Mouse (Mus musculus) heart, postnatal 0 days (tissue): ENCODE data around the gene Fez2. TPM values are rescaled to one million over a fixed set of nuclear protein-coding genes. Genes with fewer than 3 reads are reported as not detected.

Experiments used
- ATAC-seq: fragments of 200-750 bp; cut with Nextera tagmentation; 2 replicates; pipeline ENCODE4 v1.8.0; 2017; ENCODE audit warnings: low read depth, moderate number of reproducible peaks, moderate library complexity; ENCODE audit not compliant: insufficient read depth
- DNase-seq: peaks from one replicate; pipeline ENCODE4 v3.0.0-alpha.2; 2016; ENCODE audit warnings: low spot score
- H3K27ac ChIP-seq: fragments of 300-500 bp; sonication (generic); 2 replicates; pipeline ENCODE4 v1.5.1; 2014; ENCODE audit warnings: low read depth, mild to moderate bottlenecking
- H3K27me3 ChIP-seq: fragments of 300-500 bp; sonication (generic); 2 replicates; pipeline ENCODE4 v1.6.1; 2014; ENCODE audit warnings: low read length, mixed read lengths; ENCODE audit not compliant: control insufficient read depth, insufficient read depth
- H3K36me3 ChIP-seq: fragments of 300-500 bp; sonication (generic); replicated peaks from 2 replicates; pipeline ENCODE4 v1.6.1; 2014; ENCODE audit warnings: low read length, mixed read lengths; ENCODE audit not compliant: control insufficient read depth, insufficient read depth
- H3K4me1 ChIP-seq: fragments of 300-500 bp; sonication (generic); 2 replicates; pipeline ENCODE4 v1.6.1; 2014; ENCODE audit warnings: antibody characterized with exemption; ENCODE audit not compliant: control insufficient read depth, insufficient read depth
- H3K4me2 ChIP-seq: fragments of 300-500 bp; sonication (generic); 2 replicates; pipeline ENCODE4 v1.6.1; 2014; ENCODE audit warnings: low read depth, mild to moderate bottlenecking, low read length, moderate library complexity
- H3K4me3 ChIP-seq: fragments of 300-500 bp; sonication (generic); 2 replicates; pipeline ENCODE4 v1.5.1; 2014; ENCODE audit warnings: low read depth, low read length
- H3K9ac ChIP-seq: fragments of 300-500 bp; sonication (generic); replicated peaks from 2 replicates; pipeline ENCODE4 v1.6.1; 2014; ENCODE audit warnings: low read depth, low read length, mixed read lengths
- H3K9me3 ChIP-seq: fragments of 300-500 bp; sonication (generic); replicated peaks from 2 replicates; pipeline ENCODE4 v1.6.1; 2016; ENCODE audit warnings: low read length; ENCODE audit not compliant: control insufficient read depth
- CTCF ChIP-seq: IDR thresholded peaks from 2 replicates; pipeline ENCODE4 v1.5.1; 2016; ENCODE audit warnings: antibody characterized with exemption, control low read depth, low read depth
- EP300 ChIP-seq: IDR thresholded peaks from 2 replicates; pipeline ENCODE4 v1.6.1; 2016; ENCODE audit warnings: antibody characterized with exemption, low read depth
- WGBS: fragments of 180-500 bp; shearing (Covaris S2); extraction: QIAGEN DNeasy Blood & Tissue Kit; methylation state at CpG from one replicate; pipeline ENCODE4 v1.1.7; 2014; 5-methylcytosine and 5-hydroxymethylcytosine counted together
- polyA plus RNA-seq: library from polyadenylated mRNA; unstranded; fragments of >200 nt; fragmentation: Nextera tagmentation; extraction: Ambion mirVana; gene quantifications from 2 replicates; pipeline ENCODE4 v1.2.1, GENCODE M21; 2015
- total RNA-seq: library from RNA; depleted of rRNA; stranded (reverse); fragments of >200 nt; gene quantifications from 2 replicates; pipeline ENCODE4 v1.2.3, GENCODE M21; 2014; ENCODE audit warnings: low replicate concordance

Fez2 gene
- total and polyA plus RNA-seq, 2 experiments from 2014 or later = 65.6 to 72.3 TPM

DNA sequence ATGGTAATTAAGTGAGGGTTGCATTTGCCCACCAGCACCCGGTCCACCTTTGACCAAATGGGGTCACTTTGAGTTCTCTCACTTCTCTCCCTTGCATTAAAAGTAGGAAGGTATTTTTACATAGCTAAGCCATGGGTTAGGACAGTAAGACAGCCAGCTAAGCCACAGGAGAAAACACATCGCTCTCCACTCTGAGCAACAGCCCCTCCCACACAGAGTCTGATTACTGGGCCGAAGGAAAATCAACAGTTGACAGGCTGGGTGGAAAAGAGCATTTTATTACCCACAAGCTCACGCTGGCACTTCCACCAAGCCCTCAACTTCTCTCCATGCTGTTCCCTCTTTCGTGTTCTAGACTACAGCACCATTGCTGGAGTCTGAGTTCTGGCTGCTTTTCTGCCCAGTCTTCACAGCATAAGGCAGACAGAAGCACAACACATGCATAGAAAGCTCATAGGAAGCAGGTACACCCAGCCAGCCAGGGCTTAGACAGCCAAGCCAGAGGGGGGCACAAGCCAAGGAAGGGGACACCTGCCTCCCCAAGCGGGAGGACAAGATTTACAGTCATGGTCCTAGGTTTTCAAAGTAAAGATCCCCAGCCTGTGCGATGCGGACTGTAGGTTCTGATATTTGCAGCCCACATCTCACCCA is 38.7 kb downstream of the Fez2 start:
- Histone ChIP-seq H3K4me1 (no peaks in the 10 kb centered on the region), H3K36me3 (peaks cover 48% of the 10 kb centered on the region)

DNA sequence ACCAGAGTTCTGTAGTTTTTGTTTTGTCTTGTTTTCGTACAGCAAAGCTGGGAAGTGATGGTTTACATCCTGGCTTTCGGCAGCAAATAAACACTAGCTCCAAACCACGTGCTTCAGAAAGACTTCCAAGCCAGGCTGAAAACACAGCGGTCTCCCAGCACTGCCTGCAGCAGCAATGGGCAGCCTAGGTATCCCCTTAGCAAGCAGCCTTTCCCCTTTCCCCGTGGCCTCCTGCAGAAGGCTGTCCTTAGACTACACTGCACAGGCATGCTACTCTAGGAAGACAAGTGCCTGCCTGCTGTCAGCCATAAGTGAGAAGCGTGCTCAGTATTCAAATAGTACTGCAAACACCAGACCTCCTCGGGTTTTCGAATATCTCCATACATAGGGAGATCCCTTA is 41.4 kb downstream of the Fez2 start:
- Histone ChIP-seq H3K27ac (no peak overlapping the region), H3K36me3 (peaks cover 39% of the 10 kb centered on the region), H3K4me2 (no peak overlapping the region), H3K9me3 (no peaks in the 10 kb centered on the region), H3K27me3 (no peaks in the 10 kb centered on the region), H3K4me1 (no peaks in the 10 kb centered on the region), H3K4me3 (no peak overlapping the region), H3K9ac (no peak overlapping the region)
- DNase-seq = no peak
- 49% methylated on average over 8 of the region's 8 CpGs for WGBS
- peak; percentile 44; the same call in 1 of the 2 replicates for ATAC-seq
- TF ChIP-seq CTCF (no peak), EP300 (no peak)

More for the DNA sequence above, 38.7 kb downstream of the Fez2 start:
- no peaks in the 10 kb centered on the region for H3K27me3 ChIP-seq
- no peaks in the 10 kb centered on the region for H3K9me3 ChIP-seq
- no peak for ATAC-seq
- H3K27ac ChIP-seq = no peak overlapping the region
- TF ChIP-seq CTCF = no peak
- no peak for TF ChIP-seq EP300
- DNase-seq = no peak
- H3K9ac ChIP-seq = no peak overlapping the region
- no peak overlapping the region for H3K4me2 ChIP-seq
- no peak overlapping the region for H3K4me3 ChIP-seq
- 82% methylated on average over 8 of the region's 8 CpGs for WGBS

DNA sequence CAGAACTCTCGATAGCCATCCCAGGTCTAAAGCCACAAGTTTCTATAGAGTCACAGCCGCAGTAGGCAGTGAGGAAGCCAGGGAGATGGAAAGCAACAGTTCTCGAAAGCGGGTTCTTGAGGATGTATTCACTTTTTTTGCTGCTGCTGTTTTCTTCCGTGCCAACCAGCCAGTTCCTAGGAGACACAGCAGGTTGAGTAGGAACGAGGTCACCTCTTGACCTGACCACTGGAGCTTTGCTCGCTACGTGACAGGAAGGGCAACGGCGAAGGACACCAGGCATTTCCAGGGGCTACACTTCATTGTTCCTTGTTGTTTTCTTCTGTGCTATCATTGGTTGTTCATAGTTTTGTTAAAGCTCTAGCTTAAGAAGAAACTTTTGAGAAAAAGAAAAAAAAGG is 43.2 kb downstream of the Fez2 start:
- no peak for ATAC-seq
- Histone ChIP-seq H3K4me3 (no peak overlapping the region), H3K4me2 (no peak overlapping the region), H3K9me3 (no peaks in the 10 kb centered on the region), H3K9ac (no peak overlapping the region), H3K4me1 (no peaks in the 10 kb centered on the region), H3K27me3 (no peaks in the 10 kb centered on the region), H3K27ac (no peak overlapping the region), H3K36me3 (peaks cover 35% of the 10 kb centered on the region)
- no peak for DNase-seq
- TF ChIP-seq EP300 (no peak), CTCF (no peak)
- 55% methylated on average over 10 of the region's 10 CpGs for WGBS

DNA sequence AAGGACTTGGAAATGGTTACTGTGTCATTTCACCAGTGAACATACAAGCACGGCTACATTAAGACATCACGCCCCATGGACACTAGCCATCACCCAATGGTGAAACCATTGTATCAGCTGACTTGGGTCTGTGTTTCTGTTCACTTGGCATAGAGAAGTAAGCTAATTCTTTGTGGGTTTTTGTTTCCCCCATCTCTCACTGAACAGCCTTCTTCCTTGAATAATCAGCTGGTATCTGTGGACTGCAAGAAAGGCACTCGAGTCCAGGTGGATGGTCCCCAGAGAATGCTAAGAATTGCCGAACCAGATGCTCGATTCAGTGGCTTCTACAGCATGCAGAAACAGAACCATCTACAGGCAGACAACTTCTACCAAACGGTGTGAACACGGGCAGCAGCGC is 44.1 kb downstream of the Fez2 start:
- H3K27me3 ChIP-seq = no peaks in the 10 kb centered on the region
- TF ChIP-seq CTCF (no peak), EP300 (no peak)
- ATAC-seq = no peak
- no peaks in the 10 kb centered on the region for H3K9me3 ChIP-seq
- no peaks in the 10 kb centered on the region for H3K4me1 ChIP-seq
- 82% methylated on average over 8 of the region's 8 CpGs for WGBS
- no peak for DNase-seq
- H3K4me3 ChIP-seq = no peak overlapping the region
- peaks cover 41% of the 10 kb centered on the region for H3K36me3 ChIP-seq
- H3K4me2 ChIP-seq = no peak overlapping the region
- H3K27ac ChIP-seq = no peak overlapping the region
- no peak overlapping the region for H3K9ac ChIP-seq

DNA sequence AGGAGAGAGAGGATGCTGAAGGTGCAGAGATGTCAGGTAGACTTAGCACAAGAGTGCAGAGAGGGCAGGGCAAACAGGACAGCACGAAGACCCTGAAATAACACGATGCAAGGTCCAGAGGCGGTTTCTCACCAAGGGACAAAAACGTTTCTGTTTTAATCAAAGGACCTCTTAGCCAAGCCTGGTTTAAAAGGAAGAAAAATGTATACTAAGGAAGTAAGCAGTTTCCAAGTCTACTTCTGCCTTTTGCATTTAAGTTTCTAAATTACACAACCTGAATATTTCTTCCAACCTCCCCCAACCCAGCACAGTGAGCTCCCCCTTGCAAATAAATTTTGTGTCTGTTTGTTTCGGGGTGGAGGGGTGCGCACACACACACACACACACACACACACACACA is 44.8 kb downstream of the Fez2 start:
- Histone ChIP-seq H3K27ac (no peak overlapping the region), H3K36me3 (peaks cover 41% of the 10 kb centered on the region), H3K4me1 (no peaks in the 10 kb centered on the region), H3K27me3 (no peaks in the 10 kb centered on the region), H3K4me2 (no peak overlapping the region), H3K4me3 (no peak overlapping the region), H3K9ac (no peak overlapping the region), H3K9me3 (no peaks in the 10 kb centered on the region)
- WGBS = 85% methylated on average over 6 of the region's 6 CpGs
- TF ChIP-seq EP300 = no peak
- no peak for TF ChIP-seq CTCF
- ATAC-seq = no peak
- no peak for DNase-seq

DNA sequence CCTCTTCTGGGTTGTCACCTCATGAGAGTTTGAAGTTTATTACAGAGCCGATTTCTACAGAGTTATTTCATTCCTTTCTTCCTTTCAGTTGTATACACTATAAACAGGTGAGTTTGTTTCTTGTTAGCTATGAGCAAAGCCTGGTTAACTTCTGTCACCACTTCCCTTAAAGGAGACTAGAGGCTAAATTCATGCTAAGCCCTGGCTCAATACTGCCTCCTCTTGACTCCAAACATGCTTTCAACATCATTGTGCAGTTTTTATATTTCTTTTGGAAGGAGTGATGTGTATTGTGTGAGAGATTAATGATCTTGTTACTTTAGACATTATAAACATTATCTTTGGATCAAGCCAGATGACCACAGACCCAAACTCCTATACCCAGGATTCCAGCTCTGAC is 47.5 kb downstream of the Fez2 start:
- Histone ChIP-seq H3K27me3 (no peaks in the 10 kb centered on the region), H3K9ac (no peak overlapping the region), H3K4me3 (no peak overlapping the region), H3K27ac (no peak overlapping the region), H3K4me2 (no peak overlapping the region), H3K36me3 (peaks cover 39% of the 10 kb centered on the region), H3K4me1 (no peaks in the 10 kb centered on the region), H3K9me3 (no peaks in the 10 kb centered on the region)
- 77% methylated on average over 1 of the region's 1 CpGs for WGBS
- ATAC-seq (no peak), DNase-seq (no peak)
- peak; percentile 58 for TF ChIP-seq CTCF
- TF ChIP-seq EP300 = no peak
